Mouse (Mus musculus): ENCODE measurements around the gene Cd99l2.
A peak's percentile ranks its signal among the peaks of the same experiment; 100 is the strongest.

Cd99l2 gene

DNA sequence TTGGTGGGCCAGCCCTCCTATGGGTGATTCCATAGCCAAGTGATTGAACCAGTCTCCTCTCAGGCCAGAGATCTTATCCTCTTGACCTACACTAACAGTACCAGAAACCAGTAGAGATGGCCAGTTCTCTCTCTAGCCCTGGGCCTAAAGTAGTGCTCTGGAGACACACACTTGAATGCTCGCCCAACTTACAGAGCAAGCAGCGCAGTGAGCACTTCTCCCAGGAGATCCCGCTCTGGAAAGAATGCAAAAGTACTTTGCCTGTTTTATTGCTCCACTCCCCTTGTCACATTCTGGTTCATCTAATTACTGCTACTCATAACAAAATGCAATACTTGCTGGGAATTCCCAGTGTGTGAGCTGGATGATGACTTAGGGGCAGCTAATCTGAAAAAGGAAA, 25.2 kb downstream of the Cd99l2 start:
- no peak for DNase-seq

DNA sequence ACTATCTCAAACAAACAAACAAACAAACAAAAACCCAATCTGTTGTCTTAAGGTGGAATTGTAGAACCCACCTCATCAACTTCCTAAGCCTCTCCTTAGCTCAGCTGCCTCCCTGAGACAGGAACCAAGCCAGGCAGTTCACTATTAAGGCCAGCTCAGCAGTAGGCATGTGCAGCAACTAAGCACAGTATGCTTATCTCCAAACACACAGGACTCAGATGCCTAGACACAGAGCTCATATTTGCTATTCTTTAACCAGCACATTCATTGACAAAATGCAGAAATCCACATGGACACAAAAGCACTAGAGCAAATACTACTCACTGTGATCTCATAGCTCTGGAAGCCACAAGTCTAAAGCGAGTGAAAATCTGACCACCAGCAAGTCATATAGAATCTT, 27.2 kb downstream of the Cd99l2 start:
- DNase-seq, result no peak

DNA sequence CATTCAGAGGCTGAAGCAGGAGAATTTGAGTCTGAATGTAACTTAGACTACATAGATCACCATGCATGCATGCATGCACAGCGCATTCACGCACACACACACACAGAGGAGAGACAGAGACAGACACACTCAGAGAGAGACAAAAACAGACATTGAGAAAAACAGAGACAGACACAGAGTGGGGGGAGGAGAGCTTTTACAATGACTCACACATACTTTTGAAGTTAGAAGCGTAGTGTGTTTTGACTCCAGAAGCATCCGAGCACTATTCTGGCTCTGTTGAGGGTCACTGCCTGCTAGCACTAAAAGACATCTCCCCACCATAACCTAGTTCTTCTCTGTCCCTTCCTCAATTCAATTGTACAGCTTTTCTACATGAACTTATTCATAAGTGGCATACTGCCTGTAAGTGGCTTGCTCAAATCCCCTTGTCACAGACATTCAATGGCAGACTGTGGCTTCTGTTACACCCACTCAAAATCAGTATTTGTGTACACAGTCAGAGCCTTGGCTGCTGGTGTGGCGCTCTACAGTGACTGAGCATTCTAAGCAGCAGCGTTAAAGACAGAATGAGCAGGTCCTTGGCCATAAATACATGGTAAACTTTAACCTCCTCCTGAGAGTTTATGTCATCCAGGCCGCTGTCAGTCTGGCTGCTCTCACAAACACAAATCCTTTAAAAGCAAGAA, 28.4 kb downstream of the Cd99l2 start:
- DNase-seq, result no peak

DNA sequence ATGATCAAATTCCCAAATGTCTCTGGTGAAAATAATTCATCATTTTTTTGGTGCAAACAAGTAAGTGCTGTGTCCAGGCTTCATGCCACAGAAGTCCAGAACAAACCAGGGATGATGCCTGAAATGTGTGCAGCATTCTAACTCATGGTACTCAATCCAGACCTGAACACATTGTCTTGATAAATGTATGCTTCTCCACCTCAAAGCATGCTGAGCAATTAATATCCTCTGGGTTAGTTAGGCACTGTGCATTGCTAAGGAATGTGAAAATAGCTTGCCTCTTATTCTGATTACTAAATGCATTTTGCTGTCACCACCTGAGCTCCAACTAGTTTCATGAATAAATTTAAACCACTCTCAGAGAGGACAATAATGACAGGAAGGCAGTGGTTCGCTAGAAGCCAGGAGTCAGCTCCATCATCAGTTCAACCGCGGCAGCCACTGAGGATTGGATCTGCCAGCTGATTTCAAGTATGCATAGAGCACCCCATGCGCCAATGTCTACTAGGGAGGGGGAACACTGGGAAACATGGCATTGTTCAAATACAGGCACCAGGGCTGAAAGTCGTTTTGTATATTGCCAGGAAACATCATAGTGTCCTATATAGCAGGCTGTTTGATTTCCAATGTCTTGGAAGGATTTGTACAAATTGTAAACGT, 36.4 kb downstream of the Cd99l2 start:
- DNase-seq, result no peak

DNA sequence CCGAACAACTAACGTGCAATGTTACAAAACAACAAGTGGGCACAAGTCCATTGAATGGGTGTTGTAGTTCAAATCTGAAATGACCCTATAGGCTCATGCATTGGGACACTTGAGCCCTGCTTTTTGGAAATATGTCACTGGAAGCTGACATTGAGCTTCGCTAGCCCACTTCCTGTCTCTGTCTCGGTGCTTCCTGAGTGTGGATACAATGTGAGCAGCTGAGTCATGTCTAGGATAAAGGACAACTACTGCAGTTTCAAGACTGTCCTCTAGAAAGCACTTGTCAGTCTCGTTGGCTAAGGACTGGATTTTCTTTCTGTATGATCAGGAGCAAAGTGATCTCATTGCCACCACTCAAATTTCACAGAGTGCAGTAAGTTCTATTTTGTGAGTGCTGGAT, 49.7 kb downstream of the Cd99l2 start:
- no peak for DNase-seq

DNA sequence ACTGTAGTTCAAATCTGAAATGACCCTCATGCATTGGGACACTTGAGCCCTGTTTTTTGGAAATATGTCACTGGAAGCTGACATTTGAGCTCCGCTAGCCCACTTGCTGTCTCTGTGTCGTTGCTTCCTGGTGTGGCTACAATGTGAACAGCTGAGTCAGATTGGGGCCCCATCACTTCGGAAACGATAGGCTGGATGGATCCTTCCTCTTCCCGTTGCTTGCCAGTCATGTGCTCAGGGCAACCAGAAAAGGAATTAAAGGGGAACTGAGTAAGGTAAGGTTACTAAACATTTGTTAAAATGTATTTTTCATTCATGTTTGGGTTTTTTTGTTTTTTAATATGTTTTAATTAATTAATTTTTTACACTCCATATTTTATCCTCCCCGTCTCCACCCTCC, 53.2 kb downstream of the Cd99l2 start:
- no peak for DNase-seq

DNA sequence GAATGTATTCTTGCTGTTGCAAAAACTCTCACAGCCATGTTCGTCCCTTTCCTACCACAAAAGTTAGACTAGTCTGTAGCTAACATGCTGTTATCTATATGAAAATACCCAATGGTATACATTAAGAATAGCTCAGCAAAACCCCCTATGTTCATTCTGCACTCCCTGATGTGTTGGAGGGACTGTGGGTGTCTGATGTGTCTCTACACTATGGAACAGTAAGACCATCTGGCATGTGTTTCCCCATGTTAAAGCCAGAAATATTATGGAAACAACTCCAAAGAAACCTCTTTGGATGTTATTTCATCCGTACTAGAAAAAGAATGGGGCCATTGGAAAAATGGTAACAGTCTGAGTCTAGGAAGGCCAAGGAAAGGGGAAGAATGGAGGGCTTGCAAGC, 57.1 kb downstream of the Cd99l2 start:
- DNase-seq, result no peak

DNA sequence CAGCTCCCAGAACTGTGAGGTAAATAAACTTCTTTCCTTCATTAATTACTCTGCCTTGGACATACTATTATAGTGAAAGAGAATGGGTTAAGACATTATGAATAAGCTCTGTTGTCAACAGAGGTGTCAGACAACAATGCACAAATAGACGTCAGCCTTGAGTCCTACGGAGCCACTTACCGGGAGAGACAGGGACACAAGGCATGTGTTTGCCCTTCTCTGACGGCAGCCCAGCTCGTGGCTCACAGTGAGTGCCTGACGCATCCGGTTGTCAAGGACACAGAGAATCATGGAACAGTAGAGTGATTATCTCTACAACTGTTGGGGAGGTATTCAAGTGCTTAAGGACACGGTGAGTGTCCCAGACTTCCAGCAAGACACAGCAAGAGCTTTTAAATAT, 57.8 kb downstream of the Cd99l2 start:
- no peak for DNase-seq

DNA sequence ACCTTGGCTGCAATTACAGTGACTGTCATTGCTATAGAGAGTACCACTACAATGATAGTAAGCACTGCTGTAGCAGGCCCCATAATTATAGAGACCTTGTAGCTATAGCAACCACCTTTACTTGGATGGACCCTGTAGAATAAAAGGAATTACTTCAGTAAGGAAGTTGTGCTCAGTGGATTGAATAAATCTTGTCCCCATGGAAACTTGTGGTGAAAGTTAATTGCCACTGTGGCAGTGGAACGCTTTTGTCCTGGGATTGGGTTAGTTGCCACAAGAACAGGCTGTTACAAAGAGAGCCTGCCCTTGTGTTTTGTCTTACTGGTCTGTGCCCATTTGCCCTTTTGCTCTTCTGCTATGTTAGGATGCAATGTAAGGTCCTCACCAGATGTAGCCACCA, 58.2 kb downstream of the Cd99l2 start:
- DNase-seq, result no peak

DNA sequence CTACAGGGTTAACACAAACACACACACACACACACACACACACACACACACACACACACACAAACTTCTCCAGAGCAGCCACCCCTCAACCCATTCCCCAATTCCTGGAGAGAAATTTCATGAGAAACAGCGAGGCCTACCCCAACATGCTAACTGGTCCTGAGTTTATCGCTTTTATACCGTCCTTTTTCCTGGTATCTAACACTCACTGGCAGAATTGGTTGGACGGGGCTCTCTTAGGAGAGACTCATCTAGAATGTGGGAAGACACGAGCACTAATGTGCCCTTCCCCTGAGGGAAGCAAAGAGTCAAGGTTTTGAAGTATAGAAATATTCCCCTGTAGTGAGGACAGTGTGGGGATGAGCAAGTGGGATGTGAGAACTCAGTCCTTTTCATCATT, 61.7 kb downstream of the Cd99l2 start:
- DNase-seq, result no peak

DNA sequence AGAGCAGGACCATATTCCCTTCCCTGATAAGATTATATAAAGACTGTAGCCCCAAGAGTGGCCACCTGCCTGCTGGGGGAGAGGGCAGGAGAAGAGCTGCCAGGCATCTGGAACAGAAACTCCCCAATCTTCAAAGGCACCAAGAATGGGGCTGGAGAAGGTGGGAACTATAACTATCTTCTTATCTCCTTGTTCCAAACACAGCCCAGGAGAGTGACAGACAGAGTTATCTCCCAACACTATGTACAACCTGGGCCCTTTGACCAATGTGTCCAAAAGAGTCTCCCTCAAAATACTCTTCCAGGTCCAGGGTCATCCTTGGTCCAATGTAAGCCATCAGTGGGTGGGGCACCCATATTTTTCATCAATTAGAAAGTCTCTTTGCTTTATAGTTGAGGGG, 65.2 kb downstream of the Cd99l2 start:
- DNase-seq, result no peak

DNA sequence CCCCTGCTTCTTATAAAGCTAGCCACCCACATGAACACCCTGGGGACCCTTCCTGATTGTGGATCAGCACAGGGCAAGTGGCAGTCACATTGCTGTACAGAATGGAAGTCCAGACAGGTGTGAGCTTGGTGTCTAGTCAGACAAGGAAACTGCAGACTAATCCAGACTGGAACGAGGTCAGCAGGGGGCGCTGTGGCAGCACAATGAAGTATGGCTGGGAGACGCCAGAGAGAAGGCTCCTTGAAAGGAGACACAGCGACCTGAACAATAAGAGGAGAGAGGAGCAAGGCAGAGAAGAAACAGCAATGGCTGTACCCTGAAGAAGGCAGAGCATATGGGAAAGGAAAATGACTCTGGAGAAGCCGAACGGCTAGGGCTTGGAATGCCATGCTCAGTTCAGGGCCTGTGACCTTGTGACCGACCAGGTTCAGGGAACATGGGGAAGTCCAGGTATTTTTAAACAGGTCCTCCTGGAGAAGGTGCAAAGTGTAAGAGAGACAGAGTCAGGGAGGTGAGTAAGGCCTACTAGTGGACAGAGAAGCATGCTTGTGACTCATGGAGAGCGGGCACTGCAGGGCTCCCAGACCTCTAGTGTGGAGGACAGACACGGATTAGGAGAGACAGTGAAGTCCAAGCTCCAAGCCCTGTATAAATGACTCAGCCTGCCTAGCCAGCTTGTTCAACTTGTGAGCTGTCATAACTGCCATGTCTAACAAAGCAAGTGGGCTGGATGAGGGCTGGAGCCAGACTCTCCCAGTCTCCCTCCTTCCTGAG, 66.7 kb downstream of the Cd99l2 start:
- peak; percentile 94 for DNase-seq

DNA sequence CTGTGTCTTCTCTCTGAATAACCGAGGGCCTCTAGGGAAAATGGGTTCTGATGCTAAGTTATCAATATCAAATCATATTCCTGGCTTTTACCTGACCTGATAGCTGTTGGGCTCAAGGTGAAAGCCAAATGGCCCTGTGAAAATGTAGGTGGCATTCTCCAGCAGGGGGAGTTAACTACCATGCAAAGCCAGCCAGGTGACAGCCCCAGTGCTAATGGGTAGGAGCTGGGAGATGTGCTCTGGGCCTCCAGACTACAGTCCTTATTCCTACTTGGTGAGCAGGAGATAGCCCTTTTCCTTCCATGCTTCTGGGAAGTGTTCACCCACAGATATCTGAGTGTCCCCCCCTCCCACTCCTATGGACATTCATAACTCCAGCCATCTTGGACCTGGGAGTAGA, 67.8 kb downstream of the Cd99l2 start:
- no peak for DNase-seq

DNA sequence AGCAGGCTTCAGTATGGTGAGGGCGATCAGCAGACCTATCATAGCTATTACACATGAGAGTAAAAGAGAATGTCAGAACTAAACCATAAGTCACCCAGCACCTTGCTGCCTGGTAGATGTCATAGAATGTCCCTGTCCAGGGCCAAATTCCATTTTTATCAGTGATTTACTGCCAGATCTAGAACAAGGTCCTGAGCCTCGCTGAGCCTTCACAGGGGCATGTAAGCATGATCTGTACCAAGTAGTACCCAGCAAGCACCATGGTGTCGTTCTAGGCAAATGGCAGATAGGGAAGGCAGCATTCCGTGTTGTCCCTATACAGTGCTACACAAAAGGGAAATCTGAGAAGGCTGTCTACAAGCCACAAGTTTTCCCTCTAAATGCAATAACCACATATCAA, 79.0 kb downstream of the Cd99l2 start:
- DNase-seq, result no peak

DNA sequence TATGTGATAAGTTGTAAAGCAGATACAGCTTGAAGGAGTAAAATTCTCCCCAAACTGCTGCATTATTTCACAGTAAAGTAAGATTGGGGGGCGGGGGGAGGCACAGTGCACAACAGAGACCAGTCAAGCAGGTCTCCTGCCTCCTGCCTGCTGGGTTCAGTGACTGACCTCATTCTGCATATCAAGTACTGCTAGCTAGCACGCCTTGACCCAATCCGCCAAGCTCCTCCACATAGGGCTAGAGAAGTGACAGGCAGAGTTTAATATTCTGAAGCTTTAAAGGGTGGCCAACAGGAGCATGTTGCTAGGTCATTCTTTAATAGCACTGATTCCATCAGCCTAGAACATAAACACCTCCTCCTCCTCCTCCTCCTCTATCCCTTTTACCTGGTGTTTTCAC, 79.9 kb downstream of the Cd99l2 start:
- no peak for DNase-seq

DNA sequence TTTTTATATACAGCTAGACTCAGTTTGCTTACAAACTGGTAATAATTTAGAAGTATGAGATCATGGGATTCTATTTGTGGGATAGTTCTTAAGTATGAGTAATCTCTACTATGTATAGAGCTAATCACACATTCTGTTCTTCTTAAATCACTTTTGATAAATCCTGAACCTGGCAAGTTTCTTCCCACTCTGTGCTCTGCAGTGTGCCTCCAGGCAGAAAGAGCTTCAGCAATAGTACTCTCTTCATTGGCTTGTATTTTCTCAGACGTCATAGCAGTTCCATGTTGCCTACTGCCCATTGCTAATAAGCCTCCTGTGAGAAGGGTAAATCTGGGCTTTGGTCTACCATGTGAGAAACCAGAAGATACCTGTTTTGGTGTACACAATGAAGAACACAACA, 84.3 kb downstream of the Cd99l2 start:
- DNase-seq, result no peak

DNA sequence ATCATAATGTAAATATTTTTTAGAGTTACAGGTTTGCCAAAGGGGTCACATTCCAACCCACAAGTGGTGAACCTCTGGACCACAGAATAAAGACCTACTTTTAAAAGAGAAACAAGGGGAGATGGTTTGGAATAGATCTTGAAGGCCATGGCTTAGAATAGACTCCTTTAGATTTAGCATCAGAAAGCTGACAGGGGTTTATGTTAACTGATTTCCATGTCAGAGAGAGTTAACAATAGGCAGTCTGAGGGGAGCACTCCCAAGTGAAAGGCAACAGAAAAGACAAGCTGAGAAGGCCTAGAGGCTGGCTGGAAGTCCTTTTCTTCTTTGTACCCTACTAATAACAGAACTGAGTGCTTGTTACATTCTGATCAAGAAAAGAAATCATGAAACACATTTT, 86.4 kb downstream of the Cd99l2 start:
- DNase-seq, result no peak

DNA sequence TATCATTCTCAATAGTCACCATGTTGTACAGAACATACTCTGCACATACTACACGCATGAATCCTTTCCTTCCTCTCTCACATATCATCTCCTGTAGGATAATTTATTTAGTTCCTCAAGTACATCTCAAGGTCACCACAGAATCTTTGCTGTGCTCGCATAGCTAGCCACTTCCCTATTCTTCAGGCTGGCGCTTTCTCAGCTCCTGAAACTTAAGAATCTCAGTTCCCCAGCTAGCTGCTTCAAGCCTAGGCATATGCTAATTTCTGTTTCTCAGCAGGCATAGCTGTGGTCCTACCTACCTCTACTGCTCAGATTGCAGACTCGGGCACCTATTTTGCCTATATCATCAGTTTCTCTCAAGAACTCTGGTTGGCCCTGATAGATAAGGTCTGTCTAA, 96.3 kb downstream of the Cd99l2 start:
- DNase-seq, result no peak

DNA sequence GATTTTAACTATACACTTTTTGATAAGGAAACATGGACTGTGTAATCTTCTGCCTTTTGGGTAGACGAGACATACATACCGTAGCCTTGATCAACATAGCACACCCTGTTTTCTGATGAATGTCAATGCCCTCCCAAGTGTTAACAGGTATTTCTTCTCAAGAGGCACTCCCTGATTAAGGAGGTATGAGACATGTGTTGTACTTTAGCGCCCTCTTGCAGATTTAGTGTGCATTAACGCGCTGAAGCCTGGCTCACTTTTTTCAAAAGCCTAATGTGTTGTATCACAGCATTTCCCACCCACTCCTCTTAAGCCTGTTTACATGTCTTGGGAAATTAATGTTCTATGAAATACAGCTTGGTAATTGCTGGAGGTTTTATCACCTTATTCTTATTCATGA, 111.1 kb downstream of the Cd99l2 start:
- peak; percentile 3 for DNase-seq

DNA sequence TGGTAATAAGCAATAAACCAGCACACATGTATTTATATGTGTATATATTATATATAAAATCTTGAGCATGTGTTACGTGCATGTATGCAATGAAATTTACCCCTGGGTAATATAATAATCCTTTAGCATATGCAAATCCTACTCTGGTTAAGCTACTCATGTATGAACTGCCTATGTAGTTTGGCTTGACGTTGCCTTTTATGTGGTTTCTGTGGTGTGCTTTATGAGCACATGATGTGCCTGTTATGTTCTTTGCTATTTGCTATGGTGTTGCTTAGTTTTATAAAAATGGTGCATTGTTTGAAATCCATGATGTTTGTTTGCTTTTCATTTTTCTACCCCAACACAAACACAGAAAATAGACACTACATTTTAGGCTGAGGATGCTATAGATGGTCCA, 114.2 kb downstream of the Cd99l2 start:
- no peak for DNase-seq

DNA sequence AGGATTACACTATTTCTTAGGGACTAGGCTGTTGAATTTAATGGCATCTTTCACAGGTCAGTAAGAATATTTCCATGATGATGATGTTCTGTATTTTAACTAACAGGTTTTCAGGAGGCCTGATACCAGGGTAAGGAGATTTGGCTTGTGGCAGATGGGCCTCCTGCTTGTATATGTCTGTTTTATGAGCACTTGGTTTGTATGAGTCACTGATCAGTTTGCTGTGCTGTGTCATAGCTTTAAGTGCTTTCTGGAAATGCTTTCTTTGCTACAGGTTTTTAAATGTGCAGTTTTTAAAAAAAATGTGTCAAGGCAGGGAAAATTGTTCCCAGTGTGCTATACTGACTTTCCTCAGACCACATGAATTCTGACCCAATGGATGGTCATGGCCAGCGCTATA, 115.9 kb downstream of the Cd99l2 start:
- no peak for DNase-seq

Data from right cerebral cortex, postnatal 4 days (tissue).